Mouse (Mus musculus): ENCODE measurements around the gene Tns1. TPM values are rescaled to one million over a fixed set of nuclear protein-coding genes. Genes with fewer than 3 reads are reported as not detected.

Tns1 gene
- polyA plus RNA-seq (2012; rRNA removed) = 6.9 and 7.0 TPM in 2 replicates

DNA sequence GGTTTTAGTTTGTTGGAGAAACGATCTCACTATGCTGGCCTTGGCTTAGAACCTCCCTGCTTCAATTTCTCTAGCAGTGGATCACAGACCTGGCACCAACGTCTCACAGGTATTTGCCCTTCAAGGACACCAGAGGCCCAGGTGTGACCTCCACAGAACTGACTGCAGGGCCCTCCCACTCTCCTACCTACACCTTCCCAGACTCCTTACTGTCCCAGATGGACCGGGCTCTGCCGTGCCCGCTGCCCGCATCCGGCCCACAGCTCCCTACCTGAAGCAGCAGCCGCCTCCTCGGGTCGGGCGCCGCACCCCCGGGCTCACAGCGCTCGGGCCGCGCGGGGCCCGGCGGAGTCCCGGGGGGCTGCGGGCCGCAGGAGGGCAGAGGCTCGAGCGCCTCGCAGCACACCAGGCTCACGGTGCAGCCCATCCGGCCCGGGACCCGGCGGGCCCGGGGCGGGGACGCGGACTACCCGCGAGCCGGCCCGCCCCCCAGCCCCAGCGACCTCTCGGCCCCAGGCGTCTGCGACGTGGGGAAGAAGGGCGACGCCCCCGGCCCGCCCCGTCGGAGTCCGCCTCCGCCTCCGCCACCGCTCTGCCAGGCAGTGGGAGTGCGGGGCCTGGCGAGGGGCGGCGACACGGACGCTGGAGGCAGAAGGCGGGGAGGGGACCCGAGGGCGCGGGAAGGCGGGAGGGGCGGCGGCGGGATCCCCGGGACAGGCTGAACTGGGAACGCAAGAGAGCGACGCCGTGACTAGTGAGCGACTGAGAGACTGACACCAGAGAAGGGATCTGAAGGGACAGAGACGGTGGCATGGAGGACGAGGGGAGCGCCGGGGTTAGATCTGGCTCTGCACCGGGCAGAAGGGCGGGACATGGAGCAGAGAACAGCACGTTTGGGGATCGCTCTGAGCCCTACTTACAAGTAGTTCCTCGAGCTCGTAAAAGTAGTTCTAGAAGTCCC lies at the start of gene Tns1:
Tns1 (minus strand) TSS at position 429 of the 961 bp plus-strand sequence.

DNA sequence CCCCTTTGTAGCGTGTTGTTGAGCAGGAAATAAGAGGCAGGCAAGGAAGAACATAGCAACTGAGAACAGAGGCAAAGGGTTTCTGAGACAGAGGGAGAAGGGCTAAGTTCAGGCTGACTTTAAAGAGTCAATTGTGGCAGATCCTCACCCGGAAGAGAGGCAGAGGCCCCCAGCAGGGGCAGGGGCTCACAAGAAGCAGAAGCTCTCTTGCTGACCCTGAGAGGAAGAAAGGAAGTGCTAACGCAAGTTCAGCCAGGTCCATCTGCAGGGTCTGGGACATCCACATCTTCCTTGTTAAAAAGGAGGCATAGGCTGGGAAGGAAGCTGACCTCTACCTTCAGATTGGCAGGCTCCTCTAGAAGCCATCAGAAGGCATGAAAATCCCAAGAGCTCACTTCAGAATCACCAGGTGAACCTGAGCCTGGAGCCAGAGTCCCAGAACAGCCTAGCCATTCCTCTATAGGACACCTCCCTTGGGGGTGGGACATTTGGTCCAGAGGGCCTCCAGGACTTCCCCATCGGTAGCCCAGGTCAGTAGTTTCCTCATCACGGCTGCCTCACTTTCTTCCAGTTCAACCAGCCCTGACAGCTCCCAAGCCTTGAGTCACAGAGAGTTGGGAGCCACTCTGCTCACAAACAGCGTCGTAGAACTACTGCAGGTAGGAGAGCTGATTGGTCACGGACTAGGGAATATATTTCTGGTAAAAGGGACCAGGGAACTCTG lies 29.4 kb upstream of the Tns1 start, which contains the start of gene Cxcr2:
Cxcr2 (plus strand) TSS at position 529 of the 724 bp plus-strand sequence.

DNA sequence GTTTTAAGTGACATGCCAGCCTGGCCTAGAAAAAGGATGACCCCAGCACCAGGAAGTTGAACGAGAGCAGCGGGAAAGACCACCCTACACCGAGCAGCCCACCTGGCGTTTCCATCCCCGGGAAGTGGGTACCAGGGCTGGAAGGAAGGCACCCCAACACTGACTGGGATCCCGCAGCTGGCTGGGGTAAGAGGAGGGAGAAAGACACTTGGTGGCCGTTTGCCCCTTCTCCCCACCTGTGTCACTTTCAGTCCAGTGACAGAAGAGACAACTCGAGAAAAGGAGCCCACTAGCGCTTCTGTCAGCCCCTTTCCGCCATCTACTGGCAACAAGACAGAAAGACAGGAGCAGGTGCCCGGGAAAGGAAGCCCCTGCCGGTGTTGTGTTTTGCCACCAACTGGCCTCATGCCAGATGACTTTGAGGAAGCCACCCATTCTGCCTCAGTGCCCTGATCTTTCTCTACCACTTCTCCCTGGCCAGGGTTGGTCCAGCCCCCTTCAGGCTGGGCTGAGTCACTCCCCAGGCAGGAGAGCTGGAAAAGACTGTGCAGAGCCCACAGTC lies 823 bp upstream of the Tns1 start, which contains the start of gene Rufy4:
Rufy4 (plus strand) TSS at position 551 of the 562 bp plus-strand sequence.

Other genes starting within 250 kb of the Tns1 start
- gene Rufy4, start 1.1 kb upstream of the Tns1 start, polyA plus RNA-seq (2012; rRNA removed) = 0.27 and 0.39 TPM in 2 replicates
- gene Cxcr2, start 29.5 kb upstream of the Tns1 start, polyA plus RNA-seq (2012; rRNA removed) = 0.09 and 0.13 TPM in 2 replicates
- not detected in 2 replicates for gene Cxcr1, start 70.2 kb upstream of the Tns1 start, polyA plus RNA-seq (2012; rRNA removed)
- gene Arpc2, start 111.6 kb upstream of the Tns1 start, polyA plus RNA-seq (2012; rRNA removed) = 266 and 288 TPM in 2 replicates
- not detected in 2 replicates for gene Gpbar1, start 154.1 kb upstream of the Tns1 start, polyA plus RNA-seq (2012; rRNA removed)
- 164 and 172 TPM in 2 replicates for gene Aamp, start 160.3 kb upstream of the Tns1 start, polyA plus RNA-seq (2012; rRNA removed)
- gene Pnkd, start 160.5 kb upstream of the Tns1 start, polyA plus RNA-seq (2012; rRNA removed) = 65.4 and 67.8 TPM in 2 replicates
- gene Tmbim1, start 181.2 kb upstream of the Tns1 start, polyA plus RNA-seq (2012; rRNA removed) = 5.6 and 7.7 TPM in 2 replicates
- gene Catip, start 237.7 kb upstream of the Tns1 start, polyA plus RNA-seq (2012; rRNA removed) = 2.4 and 2.9 TPM in 2 replicates